Mouse (Mus musculus): ENCODE measurements around the gene Adamts18. TPM values are rescaled to one million over a fixed set of nuclear protein-coding genes. Genes with fewer than 3 reads are reported as not detected.

Adamts18 gene
- polyA plus RNA-seq, 1 experiment from 2014 or later: 5.1 TPM

- Histone ChIP-seq H3K4me3 (no peak overlapping the region), H3K27me3 (ENCODE audit: low read depth, poor library complexity, severe bottlenecking) (no peaks in the 10 kb centered on the region), H3K4me1 (no peaks in the 10 kb centered on the region), H3K27ac (no peak overlapping the region), H3K36me3 (no peaks in the 10 kb centered on the region), H3K9me3 (replicated peaks) (no peaks in the 10 kb centered on the region)
- 57% methylated on average over 2 of the region's 2 CpGs for WGBS
- DNase-seq (ENCODE audit: low spot score): no peak
These were observed 67.0 kb downstream of the Adamts18 start for GRCm38 (mm10) chr8:113781554-113781953.

GRCm38 (mm10) chr8:113775361-113775760 is 73.2 kb downstream of the Adamts18 start:
- 84% methylated on average over 6 of the region's 6 CpGs for WGBS
- no peaks in the 10 kb centered on the region for H3K4me1 ChIP-seq
- no peak for DNase-seq (ENCODE audit: low spot score)
- no peak overlapping the region for H3K4me3 ChIP-seq
- H3K27me3 ChIP-seq (ENCODE audit: low read depth, poor library complexity, severe bottlenecking): no peaks in the 10 kb centered on the region
- H3K9me3 ChIP-seq (replicated peaks): no peaks in the 10 kb centered on the region
- no peak overlapping the region for H3K27ac ChIP-seq
- no peaks in the 10 kb centered on the region for H3K36me3 ChIP-seq

- no peaks in the 10 kb centered on the region for H3K36me3 ChIP-seq
- no peaks in the 10 kb centered on the region for H3K27me3 ChIP-seq (ENCODE audit: low read depth, poor library complexity, severe bottlenecking)
- H3K4me3 ChIP-seq: no peak overlapping the region
- no peak for DNase-seq (ENCODE audit: low spot score)
- H3K4me1 ChIP-seq: peaks cover 4% of the 10 kb centered on the region; the same call in 1 of the 2 replicates
- H3K27ac ChIP-seq: no peak overlapping the region
- 83% methylated on average over 8 of the region's 8 CpGs for WGBS
- no peaks in the 10 kb centered on the region for H3K9me3 ChIP-seq (replicated peaks)
These were observed 79.6 kb downstream of the Adamts18 start for GRCm38 (mm10) chr8:113768861-113769410.

- no peak for DNase-seq (ENCODE audit: low spot score)
- 71% methylated on average over 4 of the region's 4 CpGs for WGBS
- no peak overlapping the region for H3K4me3 ChIP-seq
- no peaks in the 10 kb centered on the region for H3K27me3 ChIP-seq (ENCODE audit: low read depth, poor library complexity, severe bottlenecking)
- H3K36me3 ChIP-seq: no peaks in the 10 kb centered on the region
- peaks cover 26% of the 10 kb centered on the region for H3K4me1 ChIP-seq
- H3K9me3 ChIP-seq (replicated peaks): no peaks in the 10 kb centered on the region
- no peak overlapping the region for H3K27ac ChIP-seq
These were observed 83.4 kb downstream of the Adamts18 start for GRCm38 (mm10) chr8:113765121-113765520.

- peaks cover 26% of the 10 kb centered on the region for H3K4me1 ChIP-seq
- H3K4me3 ChIP-seq: no peak overlapping the region
- H3K27ac ChIP-seq: no peak overlapping the region
- no peak for DNase-seq (ENCODE audit: low spot score)
- H3K9me3 ChIP-seq (replicated peaks): no peaks in the 10 kb centered on the region
- 38% methylated on average over 10 of the region's 10 CpGs for WGBS
- no peaks in the 10 kb centered on the region for H3K27me3 ChIP-seq (ENCODE audit: low read depth, poor library complexity, severe bottlenecking)
- H3K36me3 ChIP-seq: no peaks in the 10 kb centered on the region
These were observed 84.8 kb downstream of the Adamts18 start for GRCm38 (mm10) chr8:113763592-113764355.

GRCm38 (mm10) chr8:113762101-113762500 is 86.4 kb downstream of the Adamts18 start:
- WGBS: 44% methylated on average over 6 of the region's 6 CpGs
- H3K27me3 ChIP-seq (ENCODE audit: low read depth, poor library complexity, severe bottlenecking): no peaks in the 10 kb centered on the region
- H3K36me3 ChIP-seq: no peaks in the 10 kb centered on the region
- H3K9me3 ChIP-seq (replicated peaks): no peaks in the 10 kb centered on the region
- H3K4me1 ChIP-seq: peaks cover 26% of the 10 kb centered on the region
- H3K4me3 ChIP-seq: no peak overlapping the region
- DNase-seq (ENCODE audit: low spot score): no peak
- no peak overlapping the region for H3K27ac ChIP-seq

GRCm38 (mm10) chr8:113755866-113756265 is 92.7 kb downstream of the Adamts18 start:
- Histone ChIP-seq H3K4me1 (no peaks in the 10 kb centered on the region), H3K27me3 (ENCODE audit: low read depth, poor library complexity, severe bottlenecking) (no peaks in the 10 kb centered on the region), H3K4me3 (no peak overlapping the region), H3K9me3 (replicated peaks) (no peaks in the 10 kb centered on the region), H3K27ac (no peak overlapping the region), H3K36me3 (no peaks in the 10 kb centered on the region)
- DNase-seq (ENCODE audit: low spot score): no peak
- 87% methylated on average over 5 of the region's 5 CpGs for WGBS

- WGBS: 94% methylated on average over 2 of the region's 2 CpGs
- Histone ChIP-seq H3K27me3 (ENCODE audit: low read depth, poor library complexity, severe bottlenecking) (no peaks in the 10 kb centered on the region), H3K9me3 (replicated peaks) (no peaks in the 10 kb centered on the region), H3K27ac (no peak overlapping the region), H3K4me3 (no peak overlapping the region), H3K4me1 (no peaks in the 10 kb centered on the region), H3K36me3 (no peaks in the 10 kb centered on the region)
- no peak for DNase-seq (ENCODE audit: low spot score)
These were observed 95.4 kb downstream of the Adamts18 start for GRCm38 (mm10) chr8:113753153-113753552.

GRCm38 (mm10) chr8:113752349-113752748 is 96.2 kb downstream of the Adamts18 start:
- Histone ChIP-seq H3K27ac (no peak overlapping the region), H3K27me3 (ENCODE audit: low read depth, poor library complexity, severe bottlenecking) (no peaks in the 10 kb centered on the region), H3K4me3 (no peak overlapping the region), H3K9me3 (replicated peaks) (no peaks in the 10 kb centered on the region), H3K4me1 (no peaks in the 10 kb centered on the region), H3K36me3 (no peaks in the 10 kb centered on the region)
- no peak for DNase-seq (ENCODE audit: low spot score)
- WGBS: 89% methylated on average over 3 of the region's 3 CpGs

- no peaks in the 10 kb centered on the region for H3K36me3 ChIP-seq
- 0 out of 2 replicates have a peak, but pooled peaks cover 2% of the 10 kb centered on the region for H3K4me1 ChIP-seq
These were observed 113.0 kb downstream of the Adamts18 start for GRCm38 (mm10) chr8:113735496-113736060.

GRCm38 (mm10) chr8:113725331-113725730 is 123.2 kb downstream of the Adamts18 start:
- H3K27ac ChIP-seq: no peak overlapping the region
- no peaks in the 10 kb centered on the region for H3K9me3 ChIP-seq (replicated peaks)
- no peaks in the 10 kb centered on the region for H3K36me3 ChIP-seq
- peaks cover 44% of the 10 kb centered on the region for H3K4me1 ChIP-seq
- WGBS: 84% methylated on average over 8 of the region's 8 CpGs
- DNase-seq (ENCODE audit: low spot score): no peak
- H3K27me3 ChIP-seq (ENCODE audit: low read depth, poor library complexity, severe bottlenecking): peaks cover 59% of the 10 kb centered on the region
- H3K4me3 ChIP-seq: no peak overlapping the region

More at GRCm38 (mm10) chr8:113735496-113736060, 113.0 kb downstream of the Adamts18 start:
- WGBS: 87% methylated on average over 9 of the region's 9 CpGs
- no peak overlapping the region for H3K27ac ChIP-seq
- no peak overlapping the region for H3K4me3 ChIP-seq
- no peaks in the 10 kb centered on the region for H3K9me3 ChIP-seq (replicated peaks)
- DNase-seq (ENCODE audit: low spot score): no peak
- H3K27me3 ChIP-seq (ENCODE audit: low read depth, poor library complexity, severe bottlenecking): peaks cover 28% of the 10 kb centered on the region; the same call in 1 of the 2 replicates

- Histone ChIP-seq H3K27ac (no peak overlapping the region), H3K4me3 (no peak overlapping the region)
- 67% methylated on average over 5 of the region's 5 CpGs for WGBS
These were observed 124.5 kb downstream of the Adamts18 start for GRCm38 (mm10) chr8:113723873-113724538.

GRCm38 (mm10) chr8:113721459-113721858 is 127.1 kb downstream of the Adamts18 start:
- H3K9me3 ChIP-seq (replicated peaks): no peaks in the 10 kb centered on the region
- peak; percentile 45 for DNase-seq (ENCODE audit: low spot score)
- no peak overlapping the region for H3K4me3 ChIP-seq
- WGBS: 47% methylated on average over 13 of the region's 13 CpGs
- peaks cover 49% of the 10 kb centered on the region for H3K4me1 ChIP-seq
- H3K36me3 ChIP-seq: no peaks in the 10 kb centered on the region
- H3K27ac ChIP-seq: no peak overlapping the region
- peaks cover 73% of the 10 kb centered on the region for H3K27me3 ChIP-seq (ENCODE audit: low read depth, poor library complexity, severe bottlenecking)

More at GRCm38 (mm10) chr8:113723873-113724538, 124.5 kb downstream of the Adamts18 start:
- Histone ChIP-seq H3K36me3 (no peaks in the 10 kb centered on the region), H3K9me3 (replicated peaks) (no peaks in the 10 kb centered on the region), H3K4me1 (peaks cover 49% of the 10 kb centered on the region), H3K27me3 (ENCODE audit: low read depth, poor library complexity, severe bottlenecking) (peaks cover 64% of the 10 kb centered on the region)
- DNase-seq (ENCODE audit: low spot score): no peak

All from limb, embryonic 10.5 days (tissue).